Mouse (Mus musculus): ENCODE measurements around the gene Nmur1. TPM values are rescaled to one million over a fixed set of nuclear protein-coding genes. Genes with fewer than 3 reads are reported as not detected.
A peak's percentile ranks its signal among the peaks of the same experiment; 100 is the strongest.

Nmur1 gene
- polyA plus RNA-seq, 1 experiment from 2014 or later: not detected

GRCm38 (mm10) chr1:86437219-86438013, 11.4 kb upstream of the Nmur1 start:
- ATAC-seq (ENCODE audit: low FRiP score): no peak
- WGBS: 70% methylated on average over 9 of the region's 9 CpGs
- peaks cover 35% of the 10 kb centered on the region for H3K4me1 ChIP-seq (ENCODE audit: control insufficient read depth, insufficient read depth, low read length)

GRCm38 (mm10) chr1:86435302-86435821, 9.3 kb upstream of the Nmur1 start:
- peak overlapping the region; percentile 100 for H3K27ac ChIP-seq (ENCODE audit: low read depth, low read length)
- H3K4me2 ChIP-seq: peak overlapping the region; percentile 60
- no peaks in the 10 kb centered on the region for H3K27me3 ChIP-seq (ENCODE audit: control insufficient read depth, insufficient read depth, low read length)
- ATAC-seq (ENCODE audit: low FRiP score) (no peak), DNase-seq (ENCODE audit: low spot score, missing footprints) (peak; percentile 93)
- H3K9ac ChIP-seq (ENCODE audit: low read length): peak overlapping the region; percentile 74
- H3K36me3 ChIP-seq (ENCODE audit: control insufficient read depth, insufficient read depth, low read length): no peaks in the 10 kb centered on the region
- 25% methylated on average over 13 of the region's 13 CpGs for WGBS
- peaks cover 27% of the 10 kb centered on the region for H3K4me1 ChIP-seq (ENCODE audit: control insufficient read depth, insufficient read depth, low read length)
- H3K4me3 ChIP-seq (ENCODE audit: low read depth, low read length): no peak overlapping the region
- no peaks in the 10 kb centered on the region for H3K9me3 ChIP-seq (ENCODE audit: control insufficient read depth, low read length)

More at GRCm38 (mm10) chr1:86437219-86438013, 11.4 kb upstream of the Nmur1 start:
- Histone ChIP-seq H3K27ac (ENCODE audit: low read depth, low read length) (no peak overlapping the region), H3K4me2 (no peak overlapping the region), H3K9me3 (ENCODE audit: control insufficient read depth, low read length) (no peaks in the 10 kb centered on the region), H3K9ac (ENCODE audit: low read length) (no peak overlapping the region), H3K27me3 (ENCODE audit: control insufficient read depth, insufficient read depth, low read length) (no peaks in the 10 kb centered on the region), H3K36me3 (ENCODE audit: control insufficient read depth, insufficient read depth, low read length) (no peaks in the 10 kb centered on the region), H3K4me3 (ENCODE audit: low read depth, low read length) (no peak overlapping the region)
- DNase-seq (ENCODE audit: low spot score, missing footprints): peak; percentile 66

- 3% methylated on average over 45 of the region's 46 CpGs for WGBS
- peak overlapping the region; percentile 100 for H3K27ac ChIP-seq (ENCODE audit: low read depth, low read length)
- peak overlapping the region; percentile 17 for H3K4me3 ChIP-seq (ENCODE audit: low read depth, low read length)
- no peaks in the 10 kb centered on the region for H3K9me3 ChIP-seq (ENCODE audit: control insufficient read depth, low read length)
- H3K9ac ChIP-seq (ENCODE audit: low read length): peak overlapping the region; percentile 74
- peaks cover 24% of the 10 kb centered on the region for H3K4me1 ChIP-seq (ENCODE audit: control insufficient read depth, insufficient read depth, low read length)
- H3K27me3 ChIP-seq (ENCODE audit: control insufficient read depth, insufficient read depth, low read length): no peaks in the 10 kb centered on the region
- peak; percentile 95 for ATAC-seq (ENCODE audit: low FRiP score)
- DNase-seq (ENCODE audit: low spot score, missing footprints): peak; percentile 100
- H3K36me3 ChIP-seq (ENCODE audit: control insufficient read depth, insufficient read depth, low read length): no peaks in the 10 kb centered on the region
- peak overlapping the region; percentile 60 for H3K4me2 ChIP-seq
Observed at GRCm38 (mm10) chr1:86434439-86435201, 8.6 kb upstream of the Nmur1 start.

GRCm38 (mm10) chr1:86434001-86434400, 8.0 kb upstream of the Nmur1 start:
- 1% methylated on average over 11 of the region's 12 CpGs for WGBS

GRCm38 (mm10) chr1:86433359-86433758, 7.3 kb upstream of the Nmur1 start:
- Histone ChIP-seq H3K36me3 (ENCODE audit: control insufficient read depth, insufficient read depth, low read length) (no peaks in the 10 kb centered on the region), H3K4me2 (no peak overlapping the region), H3K4me1 (ENCODE audit: control insufficient read depth, insufficient read depth, low read length) (peaks cover 24% of the 10 kb centered on the region), H3K27me3 (ENCODE audit: control insufficient read depth, insufficient read depth, low read length) (no peaks in the 10 kb centered on the region), H3K9me3 (ENCODE audit: control insufficient read depth, low read length) (no peaks in the 10 kb centered on the region), H3K9ac (ENCODE audit: low read length) (peak overlapping the region; percentile 70; the same call in 1 of the 2 replicates), H3K4me3 (ENCODE audit: low read depth, low read length) (no peak overlapping the region), H3K27ac (ENCODE audit: low read depth, low read length) (peak overlapping the region; percentile 100)
- DNase-seq (ENCODE audit: low spot score, missing footprints) (no peak), ATAC-seq (ENCODE audit: low FRiP score) (no peak)
- WGBS: 81% methylated on average over 7 of the region's 7 CpGs

More at GRCm38 (mm10) chr1:86434001-86434400, 8.0 kb upstream of the Nmur1 start:
- Histone ChIP-seq H3K9ac (ENCODE audit: low read length) (peak overlapping the region; percentile 70), H3K9me3 (ENCODE audit: control insufficient read depth, low read length) (no peaks in the 10 kb centered on the region), H3K4me1 (ENCODE audit: control insufficient read depth, insufficient read depth, low read length) (peaks cover 24% of the 10 kb centered on the region), H3K4me2 (peak overlapping the region; percentile 60), H3K36me3 (ENCODE audit: control insufficient read depth, insufficient read depth, low read length) (no peaks in the 10 kb centered on the region), H3K4me3 (ENCODE audit: low read depth, low read length) (peak overlapping the region; percentile 17; the same call in 1 of the 2 replicates), H3K27me3 (ENCODE audit: control insufficient read depth, insufficient read depth, low read length) (no peaks in the 10 kb centered on the region), H3K27ac (ENCODE audit: low read depth, low read length) (peak overlapping the region; percentile 100)
- ATAC-seq (ENCODE audit: low FRiP score) (peak; percentile 66; the same call in 1 of the 2 replicates), DNase-seq (ENCODE audit: low spot score, missing footprints) (peak; percentile 96)

GRCm38 (mm10) chr1:86432778-86433177, 6.8 kb upstream of the Nmur1 start:
- no peak overlapping the region for H3K27ac ChIP-seq (ENCODE audit: low read depth, low read length)
- no peaks in the 10 kb centered on the region for H3K27me3 ChIP-seq (ENCODE audit: control insufficient read depth, insufficient read depth, low read length)
- no peak for DNase-seq (ENCODE audit: low spot score, missing footprints)
- H3K36me3 ChIP-seq (ENCODE audit: control insufficient read depth, insufficient read depth, low read length): no peaks in the 10 kb centered on the region
- H3K9ac ChIP-seq (ENCODE audit: low read length): no peak overlapping the region
- WGBS: 82% methylated on average over 4 of the region's 4 CpGs
- no peak overlapping the region for H3K4me2 ChIP-seq
- ATAC-seq (ENCODE audit: low FRiP score): no peak
- no peak overlapping the region for H3K4me3 ChIP-seq (ENCODE audit: low read depth, low read length)
- H3K4me1 ChIP-seq (ENCODE audit: control insufficient read depth, insufficient read depth, low read length): peaks cover 24% of the 10 kb centered on the region
- no peaks in the 10 kb centered on the region for H3K9me3 ChIP-seq (ENCODE audit: control insufficient read depth, low read length)

- peak; percentile 97 for DNase-seq (ENCODE audit: low spot score, missing footprints)
- 45% methylated on average over 2 of the region's 2 CpGs for WGBS
- H3K36me3 ChIP-seq (ENCODE audit: control insufficient read depth, insufficient read depth, low read length): no peaks in the 10 kb centered on the region
- H3K4me3 ChIP-seq (ENCODE audit: low read depth, low read length): no peak overlapping the region
- no peak for ATAC-seq (ENCODE audit: low FRiP score)
- no peak overlapping the region for H3K4me2 ChIP-seq
- peaks cover 17% of the 10 kb centered on the region for H3K4me1 ChIP-seq (ENCODE audit: control insufficient read depth, insufficient read depth, low read length)
- no peak overlapping the region for H3K9ac ChIP-seq (ENCODE audit: low read length)
- H3K27ac ChIP-seq (ENCODE audit: low read depth, low read length): no peak overlapping the region
- no peaks in the 10 kb centered on the region for H3K27me3 ChIP-seq (ENCODE audit: control insufficient read depth, insufficient read depth, low read length)
- no peaks in the 10 kb centered on the region for H3K9me3 ChIP-seq (ENCODE audit: control insufficient read depth, low read length)
Observed at GRCm38 (mm10) chr1:86430056-86430455, 4.0 kb upstream of the Nmur1 start.

- Histone ChIP-seq H3K9me3 (ENCODE audit: control insufficient read depth, low read length) (no peaks in the 10 kb centered on the region), H3K4me3 (ENCODE audit: low read depth, low read length) (no peak overlapping the region), H3K36me3 (ENCODE audit: control insufficient read depth, insufficient read depth, low read length) (no peaks in the 10 kb centered on the region), H3K4me1 (ENCODE audit: control insufficient read depth, insufficient read depth, low read length) (peaks cover 9% of the 10 kb centered on the region), H3K9ac (ENCODE audit: low read length) (peak overlapping the region; percentile 27; the same call in 1 of the 2 replicates), H3K27me3 (ENCODE audit: control insufficient read depth, insufficient read depth, low read length) (no peaks in the 10 kb centered on the region), H3K27ac (ENCODE audit: low read depth, low read length) (peak overlapping the region; percentile 58), H3K4me2 (peak overlapping the region; percentile 16; the same call in 1 of the 2 replicates)
- DNase-seq (ENCODE audit: low spot score, missing footprints) (peak; percentile 91), ATAC-seq (ENCODE audit: low FRiP score) (peak; percentile 84)
- WGBS: 10% methylated on average over 11 of the region's 11 CpGs
Observed at GRCm38 (mm10) chr1:86424835-86425547, 1.0 kb downstream of the Nmur1 start.
